Mouse (Mus musculus): Measurements from ENCODE around the gene Ciz1. TPM values are rescaled to one million over a fixed set of nuclear protein-coding genes. Genes with fewer than 3 reads are reported as not detected.
"Not testable (repeated sequence)": the region's sequence is repeated elsewhere in the genome, so short reads cannot be mapped to it uniquely, and the experiment has no call there.

Ciz1 gene
- total RNA-seq, 2 experiments from 2014 or later, result 67.3 to 69.5 TPM

GRCm38 (mm10) chr2:32344598-32345321 lies 7.4 kb upstream of the Ciz1 start:
- DNase-seq (ENCODE audit: low spot score in 2 of 2), result no peak

DNA sequence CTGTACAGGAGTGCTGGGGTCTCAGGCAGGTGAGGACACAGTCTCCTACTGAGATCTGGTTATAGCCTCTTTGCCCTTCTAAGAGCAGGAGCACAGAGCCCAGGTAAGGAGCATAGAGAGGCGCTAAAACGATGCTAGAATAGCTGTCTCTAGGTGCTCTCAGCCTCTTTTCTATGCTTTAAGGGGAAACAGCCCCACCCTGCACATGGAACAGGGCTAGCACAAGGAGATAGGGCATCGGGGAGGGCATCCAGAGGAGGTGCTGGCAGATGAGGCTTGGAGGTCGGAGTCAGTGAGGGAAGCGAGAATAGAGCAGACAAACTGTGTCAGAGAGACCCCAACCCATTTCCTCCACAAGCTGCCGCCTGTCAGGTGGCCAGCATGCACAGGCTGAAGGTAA lies 5.1 kb upstream of the Ciz1 start:
- no peak for DNase-seq (ENCODE audit: low spot score in 2 of 2)

- DNase-seq (ENCODE audit: low spot score in 2 of 2), result peak in 1 of 2 experiments; percentile 31
Observed at GRCm38 (mm10) chr2:32348311-32348710, 3.8 kb upstream of the Ciz1 start.

DNA sequence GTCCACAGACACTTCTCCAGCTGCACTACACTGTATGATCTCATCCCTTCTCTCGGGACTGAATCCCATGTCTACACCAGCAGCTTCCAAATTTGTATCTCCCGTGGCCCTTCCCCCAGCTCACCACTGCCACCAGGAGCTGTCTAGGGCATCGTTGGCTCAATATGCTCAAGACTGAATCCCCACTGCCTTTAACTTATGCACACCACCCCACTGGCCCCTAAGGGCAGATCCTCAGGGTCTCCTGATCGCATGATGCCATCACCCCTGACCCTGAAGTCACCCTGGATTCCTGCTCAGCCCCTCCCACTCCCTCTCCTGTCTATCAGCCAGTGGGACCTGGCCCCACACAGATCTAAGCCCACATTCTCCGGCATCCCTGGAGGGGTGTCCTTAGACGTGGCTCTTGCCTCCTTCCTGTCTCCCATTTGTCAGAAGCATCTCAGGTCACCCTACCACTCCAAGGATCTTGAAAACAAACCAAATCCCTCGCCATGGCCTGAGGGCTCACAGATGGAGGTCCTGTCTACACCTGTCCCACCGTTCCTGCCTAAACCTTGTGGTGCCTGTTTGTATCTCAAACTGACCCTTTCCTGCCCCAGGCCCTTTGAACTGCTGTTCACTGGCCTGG lies 2.4 kb upstream of the Ciz1 start:
- DNase-seq (ENCODE audit: low spot score in 2 of 2), result no peak

- DNase-seq (ENCODE audit: low spot score in 2 of 2), result no peak
Observed at GRCm38 (mm10) chr2:32350471-32351051, 1.6 kb upstream of the Ciz1 start.

DNA sequence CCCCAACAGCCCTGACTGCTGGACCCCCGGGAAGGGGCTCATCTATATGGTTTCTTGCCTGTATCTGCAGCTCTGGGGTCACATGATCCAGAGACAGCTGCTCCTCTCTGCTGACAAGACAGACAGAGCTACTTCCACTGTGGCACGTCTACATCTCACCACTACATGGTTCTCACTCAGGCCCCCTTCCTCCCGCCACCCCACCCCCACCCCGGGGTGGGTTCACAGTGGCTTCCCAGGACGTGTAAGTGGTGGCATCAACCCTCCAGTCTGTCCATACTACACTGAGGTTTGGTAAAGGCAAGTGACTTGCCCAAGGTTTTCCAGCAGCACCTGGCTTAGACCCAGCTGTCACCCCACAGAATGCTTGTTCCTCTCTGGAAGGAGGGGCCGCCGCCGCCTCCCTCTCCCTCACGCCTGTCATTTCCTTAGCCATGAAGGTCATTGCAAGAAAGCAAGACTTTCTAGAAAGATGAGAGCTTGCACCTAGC lies 611 bp upstream of the Ciz1 start:
- DNase-seq (ENCODE audit: low spot score in 2 of 2), result peak in 1 of 2 experiments; percentile 32

DNA sequence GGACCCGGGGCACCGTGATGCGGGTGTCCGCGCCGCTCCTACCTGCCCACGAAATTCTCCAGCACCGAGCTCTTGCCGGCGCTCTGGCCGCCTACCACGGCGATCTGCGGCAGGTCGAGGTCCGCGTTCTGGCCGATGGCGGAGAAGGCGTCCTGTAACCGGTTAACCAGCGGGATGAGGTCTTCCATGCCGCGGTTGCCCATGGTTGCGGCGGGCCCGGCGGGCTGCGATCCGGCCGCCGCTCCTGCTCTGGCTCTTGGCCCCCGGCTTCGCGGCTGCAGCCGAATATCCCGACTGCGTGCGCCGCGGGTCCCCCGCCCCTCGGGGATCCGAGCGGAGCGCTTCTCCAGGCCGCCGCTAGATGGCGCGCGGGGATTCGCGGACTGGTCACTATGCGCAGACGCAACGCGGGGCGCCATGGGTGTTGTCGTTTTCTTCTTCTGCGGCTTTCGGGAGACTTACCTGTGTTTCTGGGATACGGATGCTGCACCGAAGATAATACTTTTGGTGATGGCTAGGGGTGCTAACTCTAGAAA lies 948 bp downstream of the Ciz1 start, which contains the start of gene Dnm1:
TSS of gene Dnm1 (minus strand) at position 332 of the 536 bp plus-strand sequence.
- peak; percentile 94 to 95 for DNase-seq (ENCODE audit: low spot score in 2 of 2)

DNA sequence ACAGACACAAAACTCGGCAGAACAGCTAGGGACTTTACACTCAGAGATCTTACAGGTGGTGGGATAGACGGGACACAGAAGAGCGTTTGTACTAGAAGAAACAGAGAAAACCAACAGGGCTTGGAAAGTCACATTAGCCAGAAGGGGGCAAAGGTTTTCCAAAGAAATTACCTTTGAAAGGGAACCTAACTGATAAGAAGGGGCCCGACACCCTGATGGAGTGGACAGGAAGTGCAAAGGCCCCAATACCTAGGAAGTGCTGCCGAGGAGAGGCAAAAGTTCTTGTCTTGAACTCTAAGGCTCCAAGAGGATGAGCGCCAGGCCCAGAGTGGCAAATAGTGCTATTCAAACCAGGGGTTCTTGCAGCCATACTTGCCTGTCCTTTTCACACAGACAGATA lies 1.7 kb downstream of the Ciz1 start:
- no peak for DNase-seq (ENCODE audit: low spot score in 2 of 2)

DNA sequence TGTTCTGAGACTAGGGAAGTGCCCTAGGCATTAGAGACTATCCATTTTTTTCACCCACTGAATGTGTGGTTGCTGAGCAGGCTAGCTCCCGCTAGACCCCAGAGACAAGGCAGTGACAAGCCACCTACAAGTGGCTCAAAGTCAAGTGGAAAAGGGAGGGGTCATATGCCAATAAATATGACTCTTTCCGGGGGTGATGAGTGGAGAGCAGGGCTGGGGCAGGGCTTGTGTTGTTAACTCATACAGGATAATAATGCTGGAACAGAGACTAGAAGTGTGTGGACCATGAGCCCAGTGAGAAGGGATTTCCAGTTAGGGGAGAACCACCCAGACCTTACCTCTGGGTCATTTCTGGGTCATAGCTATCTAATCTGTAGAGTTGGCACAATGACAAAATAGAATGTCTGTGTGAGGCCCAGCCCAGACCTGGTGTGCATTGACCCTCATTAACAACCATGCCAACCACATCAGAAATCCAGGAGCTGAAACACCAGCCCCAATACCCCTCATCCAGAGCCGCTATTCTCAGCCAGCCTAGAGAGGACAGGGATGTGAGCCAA lies 2.3 kb downstream of the Ciz1 start:
- no peak for DNase-seq (ENCODE audit: low spot score in 2 of 2)

DNA sequence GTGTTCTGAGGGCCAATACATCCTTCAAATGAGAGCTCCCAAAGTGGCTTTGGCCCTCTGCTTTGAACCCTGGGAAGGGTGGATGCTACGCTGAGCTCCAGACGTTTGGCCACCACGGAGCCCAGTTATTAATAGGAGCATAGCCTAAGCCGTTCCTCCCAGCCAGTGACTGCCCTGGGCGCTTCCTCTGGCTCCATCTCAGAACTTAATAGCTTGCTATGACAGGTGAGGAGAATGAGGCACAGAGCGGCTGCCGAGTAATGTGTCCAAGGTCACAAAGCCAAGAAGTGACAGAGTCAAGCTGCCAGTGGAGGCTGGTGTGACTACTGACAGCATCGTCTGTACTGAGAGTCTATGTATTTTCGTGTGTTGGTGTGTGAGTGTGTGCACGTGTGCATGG lies 4.1 kb downstream of the Ciz1 start:
- no peak for DNase-seq (ENCODE audit: low spot score in 2 of 2)

DNA sequence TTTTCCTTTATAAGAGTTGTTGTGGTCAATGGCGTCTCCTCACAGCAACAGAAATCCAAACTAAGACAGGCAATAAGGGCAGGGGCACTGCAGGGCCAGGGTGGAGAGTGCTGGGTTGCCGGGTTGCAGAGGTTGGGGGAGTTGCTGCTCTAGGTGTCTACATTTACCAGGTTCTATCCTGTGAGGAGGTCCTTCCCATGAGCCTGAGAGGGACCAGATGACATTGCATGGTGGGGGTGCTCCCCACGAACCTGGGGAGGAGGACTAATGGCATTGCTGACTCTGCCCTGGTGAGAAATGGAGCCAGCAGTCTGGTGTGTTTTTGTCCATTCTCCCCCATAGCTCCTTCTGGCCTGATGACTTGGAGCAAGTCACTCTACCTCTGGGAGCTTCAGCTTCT lies 5.6 kb downstream of the Ciz1 start:
- DNase-seq (ENCODE audit: low spot score in 2 of 2), result no peak

DNA sequence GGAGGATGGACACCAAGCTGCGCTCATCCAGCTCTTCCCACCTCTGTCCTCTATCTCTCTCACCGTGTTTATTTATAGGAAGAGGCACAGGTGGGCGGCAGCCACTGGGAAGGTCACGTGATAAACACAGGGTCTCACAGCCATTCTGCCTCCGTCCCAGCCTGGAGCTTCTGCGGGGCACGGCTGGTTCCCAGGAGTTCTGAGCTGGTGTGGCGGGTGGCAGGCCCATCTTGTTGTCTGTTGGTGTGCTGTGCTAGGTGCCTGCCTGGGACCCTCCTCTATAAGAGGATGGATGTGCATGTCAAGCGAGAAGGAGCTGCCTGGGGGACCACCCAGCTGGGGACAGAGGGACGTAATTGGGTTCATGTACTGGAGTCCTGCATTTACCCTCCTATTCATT lies 6.3 kb downstream of the Ciz1 start:
- no peak for DNase-seq (ENCODE audit: low spot score in 2 of 2)

- DNase-seq (ENCODE audit: low spot score in 2 of 2), result peak; percentile 68 to 84
Observed at GRCm38 (mm10) chr2:32360741-32361140, 8.6 kb downstream of the Ciz1 start.

DNA sequence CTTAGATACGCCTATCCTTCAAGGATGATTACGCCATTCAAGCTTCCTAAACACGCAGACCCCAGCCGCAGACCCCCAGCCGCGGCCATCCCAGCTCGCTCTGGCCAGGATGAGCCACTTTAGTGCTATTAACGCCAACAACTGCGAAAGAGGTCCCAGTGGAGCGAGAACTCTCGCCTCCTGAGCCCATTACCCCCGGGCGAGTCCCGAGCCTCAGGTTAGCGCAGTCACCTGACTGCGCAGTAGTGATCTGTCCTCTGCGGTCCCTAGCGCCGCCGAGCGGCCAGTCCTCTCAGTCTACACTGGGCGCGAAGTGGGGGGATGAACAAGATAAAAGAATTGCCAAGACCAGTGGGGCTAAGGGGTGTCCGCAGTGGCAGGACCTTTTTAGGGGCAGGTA lies 9.3 kb downstream of the Ciz1 start:
- peak in 1 of 2 experiments; percentile 58 for DNase-seq (ENCODE audit: low spot score in 2 of 2)

GRCm38 (mm10) chr2:32362274-32362673 lies 10.1 kb downstream of the Ciz1 start:
- not testable (repeated sequence) for DNase-seq (ENCODE audit: low spot score in 2 of 2)

DNA sequence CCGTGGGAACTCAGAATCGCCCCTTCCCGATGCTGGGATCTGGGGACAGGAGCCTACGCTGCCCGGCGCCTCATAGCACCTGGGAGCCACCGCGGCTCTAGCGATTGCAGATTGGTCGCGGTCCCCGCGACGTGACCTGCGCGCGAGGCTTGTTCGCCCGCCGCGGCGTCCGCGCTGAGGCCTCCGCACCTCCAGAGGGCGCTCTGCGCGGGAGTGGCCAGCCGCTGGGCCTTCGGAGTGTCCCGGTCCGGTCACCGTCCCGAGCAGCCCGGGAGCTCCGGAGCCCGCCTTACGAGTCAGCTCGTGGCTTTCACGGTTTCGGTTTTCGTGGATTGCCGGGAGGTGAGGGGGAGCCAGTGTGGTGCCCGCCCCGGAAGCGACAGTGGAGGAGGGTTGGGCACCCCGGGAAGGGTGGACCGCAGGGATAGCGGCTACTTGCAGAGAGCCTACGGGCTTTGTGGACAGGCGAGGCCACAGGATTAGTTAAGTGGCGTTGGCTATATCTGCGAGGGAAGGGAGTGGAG lies 10.8 kb downstream of the Ciz1 start:
- peak; percentile 90 for DNase-seq (ENCODE audit: low spot score in 2 of 2)

DNA sequence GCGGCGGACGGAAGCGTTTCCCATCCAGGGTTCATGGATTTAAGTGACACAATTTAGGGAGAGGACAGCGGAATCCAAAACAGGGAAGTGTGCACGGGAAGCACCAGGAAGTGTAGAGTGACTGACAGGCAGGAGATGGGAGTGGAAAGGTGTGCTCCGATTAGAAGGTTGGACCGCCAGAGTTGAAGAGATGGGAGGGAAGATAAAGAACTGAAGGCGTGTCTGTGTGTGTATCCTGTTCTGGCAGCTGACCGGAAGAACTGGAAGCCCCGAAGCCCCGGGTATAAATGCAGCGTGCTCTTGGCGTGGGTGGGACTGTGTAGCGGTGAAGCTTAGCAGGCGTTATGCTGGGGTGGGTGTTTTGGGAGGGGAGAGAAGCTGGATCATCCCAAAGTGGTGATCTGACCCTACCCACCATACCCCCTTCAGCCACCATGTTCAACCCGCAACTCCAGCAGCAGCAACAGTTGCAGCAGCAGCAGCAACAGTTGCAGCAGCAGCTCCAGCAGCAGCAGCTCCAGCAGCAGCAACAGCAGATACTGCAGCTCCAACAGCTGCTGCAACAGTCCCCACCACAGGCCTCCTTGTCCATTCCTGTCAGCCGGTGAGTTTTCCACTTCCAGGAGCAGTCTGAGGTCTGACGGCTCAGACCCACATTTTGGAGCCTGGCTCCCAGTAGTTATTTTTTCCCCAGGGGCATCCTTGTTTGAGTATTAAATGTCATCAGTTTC lies 11.4 kb downstream of the Ciz1 start:
- DNase-seq (ENCODE audit: low spot score in 2 of 2), result no peak

- DNase-seq (ENCODE audit: low spot score in 2 of 2), result no peak
Observed at GRCm38 (mm10) chr2:32364121-32364520, 12.0 kb downstream of the Ciz1 start.

GRCm38 (mm10) chr2:32367315-32367714 lies 15.2 kb downstream of the Ciz1 start:
- DNase-seq (ENCODE audit: low spot score in 2 of 2), result no peak

GRCm38 (mm10) chr2:32374191-32374590 lies 22.1 kb downstream of the Ciz1 start:
- no peak for DNase-seq (ENCODE audit: low spot score in 2 of 2)

Measured in layer of hippocampus, postnatal 14 days (tissue).